Mouse (Mus musculus) neutrophil, adult 5-6 weeks (primary cell): ENCODE measurements around the gene Gstt2. TPM values are rescaled to one million over a fixed set of nuclear protein-coding genes. Genes with fewer than 3 reads are reported as not detected.

Source experiments
- ATAC-seq: fragments of 151-379, 151-347 bp; 2 replicates; pipeline ENCODE4 v1.8.0; 2017; ENCODE audit warnings: mild to moderate bottlenecking, moderate TSS enrichment; ENCODE audit not compliant: insufficient number of reproducible peaks, poor library complexity, low FRiP score, severe bottlenecking; ENCODE audit errors: extremely low read depth
- total RNA-seq: library from RNA; stranded (forward); fragments of 200-1000 nt; gene quantifications from 2 replicates; pipeline ENCODE4 v1.2.3, GENCODE M21; 2017

Gstt2 gene
- total RNA-seq, 1 experiment from 2014 or later: 9.1 TPM

- peak; percentile 35; the same call in 1 of the 2 replicates for ATAC-seq
Measured at GRCm38 (mm10) chr10:75832272-75832895, 4.8 kb downstream of the Gstt2 start.

GRCm38 (mm10) chr10:75830275-75830670 is 7.0 kb downstream of the Gstt2 start:
- no peak for ATAC-seq

GRCm38 (mm10) chr10:75829529-75830274 is 7.5 kb downstream of the Gstt2 start:
- no peak for ATAC-seq

- ATAC-seq: no peak
Measured at GRCm38 (mm10) chr10:75828500-75828931, 8.7 kb downstream of the Gstt2 start.

GRCm38 (mm10) chr10:75827668-75828360 is 9.4 kb downstream of the Gstt2 start:
- no peak for ATAC-seq

- ATAC-seq: no peak
Measured at GRCm38 (mm10) chr10:75824530-75824929, 12.7 kb downstream of the Gstt2 start.

- no peak for ATAC-seq
Measured at GRCm38 (mm10) chr10:75823782-75824181, 13.4 kb downstream of the Gstt2 start.

GRCm38 (mm10) chr10:75822443-75822842 is 14.8 kb downstream of the Gstt2 start, which contains the start of gene Gstt4:
Gene Gstt4 (minus strand): TSS chr10:75822543.
- no peak for ATAC-seq

- no peak for ATAC-seq
Measured at GRCm38 (mm10) chr10:75819882-75820281, 17.3 kb downstream of the Gstt2 start.

GRCm38 (mm10) chr10:75818641-75819040 is 18.6 kb downstream of the Gstt2 start:
- no peak for ATAC-seq

- ATAC-seq: no peak
Measured at GRCm38 (mm10) chr10:75804217-75804616, 33.0 kb downstream of the Gstt2 start.

- no peak for ATAC-seq
Measured at GRCm38 (mm10) chr10:75798176-75798696, 39.0 kb downstream of the Gstt2 start, which contains the start of gene Gstt1. Gene Gstt1 (minus strand): TSS chr10:75798584.

GRCm38 (mm10) chr10:75797619-75798175 is 39.5 kb downstream of the Gstt2 start:
- peak; percentile 49; the same call in 1 of the 2 replicates for ATAC-seq

GRCm38 (mm10) chr10:75796731-75797516 is 40.3 kb downstream of the Gstt2 start:
- no peak for ATAC-seq

- no peak for ATAC-seq
Measured at GRCm38 (mm10) chr10:75794880-75795279, 42.3 kb downstream of the Gstt2 start.

GRCm38 (mm10) chr10:75790773-75791172 is 46.5 kb downstream of the Gstt2 start:
- no peak for ATAC-seq

GRCm38 (mm10) chr10:75789841-75790240 is 47.4 kb downstream of the Gstt2 start:
- ATAC-seq: no peak

GRCm38 (mm10) chr10:75789081-75789735 is 48.0 kb downstream of the Gstt2 start:
- ATAC-seq: no peak
